Mouse (Mus musculus): ENCODE measurements around the gene Cdhr1.

- no peak for TF ChIP-seq POLR2A (IDR thresholded peaks at IDR 0.05; ENCODE audit: extremely low read depth, insufficient read depth, low read length)
- no peak for TF ChIP-seq CTCF (IDR thresholded peaks at IDR 0.05; ENCODE audit: low read depth, low read length)
Observed at GRCm38 (mm10) chr14:37119233-37119632, 21.1 kb upstream of the Cdhr1 start.

Data from liver, adult 2 months (tissue).